Comparison of ENCODE assay signal across 12 mouse cellular contexts in the genomic region with DNA sequence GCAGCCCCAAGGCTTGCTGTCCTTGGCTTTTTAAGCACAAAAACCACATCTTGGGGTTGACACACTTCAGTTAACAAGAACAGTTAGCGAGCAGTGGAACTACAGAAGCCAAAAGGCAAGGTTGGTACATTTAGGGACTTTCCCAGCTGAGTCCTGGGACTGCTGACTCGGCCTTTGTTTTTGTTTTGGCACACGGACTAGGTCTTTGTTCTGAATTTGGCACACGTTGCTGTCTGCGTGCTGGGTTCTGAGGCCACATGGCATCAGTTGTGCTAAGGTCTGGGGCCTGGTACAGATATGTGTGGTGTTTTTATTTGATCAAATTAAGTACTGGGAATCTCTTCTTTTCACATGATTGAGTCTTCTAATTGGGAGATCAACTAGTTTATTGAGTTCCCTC.
A peak's percentile ranks its signal among the peaks of the same experiment; 100 is the strongest.
DNase-seq lines count a peak whose midpoint lies in the region; ATAC-seq and TF ChIP-seq lines count a peak whose summit lies in the region.
"Had no signal": no experiment of that assay in that cellular context is flagged by ENCODE, and none has a peak within 500 bp of the region (broad histone marks: within the 10 kb centered on the region; RNA-seq: fewer than 3 reads in every experiment).

No protein-coding gene starts in this region.

- TF ChIP-seq CTCF in left cerebral cortex, adult 2 months (IDR thresholded peaks at IDR 0.05) = no peak
- TF ChIP-seq CTCF in midbrain, postnatal 0 days (IDR thresholded peaks at IDR 0.05) = no peak

- H3K9me3 ChIP-seq in midbrain, postnatal 0 days (ENCODE audit: low read length) = no peaks in the 10 kb centered on the region
- H3K9me3 ChIP-seq: kidney, embryonic 15.5 days had no signal

- no peak overlapping the region for H3K9ac ChIP-seq in midbrain, postnatal 0 days (replicated peaks; ENCODE audit: low read length, poor library complexity, severe bottlenecking)
- H3K9ac ChIP-seq: kidney, embryonic 15.5 days; liver, postnatal 0 days had no signal

- ATAC-seq in midbrain, postnatal 0 days (ENCODE audit: low FRiP score) = no peak
- ATAC-seq: liver, postnatal 0 days had no signal

- DNase-seq in left cerebral cortex, adult 11 months (ENCODE audit: low spot score) = peak; percentile 12
- no peak for DNase-seq in left cerebral cortex, adult 2 months (ENCODE audit: extremely low spot score in 1 of 2, low spot score in 2 of 2)
- DNase-seq in cerebellum, adult 11 months = peak; percentile 6
- peak; percentile 31 to 35 for DNase-seq in cerebellum, postnatal 36 days
- peak; percentile 74 for DNase-seq in midbrain, postnatal 0 days (ENCODE audit: low spot score)
- no peak for DNase-seq in adrenal gland, adult 2 months
- DNase-seq in heart, postnatal 4 days = no peak
- DNase-seq: gastrocnemius, postnatal 25 days; heart, postnatal 10 days; liver, postnatal 0 days had no signal

- H3K4me3 ChIP-seq in left cerebral cortex, adult 2 months = no peak overlapping the region
- H3K4me3 ChIP-seq in midbrain, postnatal 0 days (ENCODE audit: low read depth, low read length) = no peak overlapping the region
- H3K4me3 ChIP-seq: kidney, embryonic 15.5 days had no signal

- no peaks in the 10 kb centered on the region for H3K4me1 ChIP-seq in midbrain, postnatal 0 days (ENCODE audit: insufficient read depth, low read length)
- H3K4me1 ChIP-seq: kidney, embryonic 15.5 days had no signal

- no peak overlapping the region for H3K27ac ChIP-seq in left cerebral cortex, adult 2 months
- no peak overlapping the region for H3K27ac ChIP-seq in midbrain, postnatal 0 days (ENCODE audit: low read depth, low read length)
- H3K27ac ChIP-seq: kidney, embryonic 15.5 days had no signal

- intact Hi-C loops in left cerebral cortex, adult 2 months (cut with DNase I) = no loop called here

- no peaks in the 10 kb centered on the region for H3K27me3 ChIP-seq in midbrain, postnatal 0 days (ENCODE audit: insufficient read depth, low read length)
- H3K27me3 ChIP-seq: CH12.LX; kidney, embryonic 15.5 days had no signal

- no peaks in the 10 kb centered on the region for H3K36me3 ChIP-seq in midbrain, postnatal 0 days (ENCODE audit: insufficient read depth, low read length)
- H3K36me3 ChIP-seq: kidney, embryonic 15.5 days had no signal

- no peak overlapping the region for H3K4me2 ChIP-seq in midbrain, postnatal 0 days (ENCODE audit: low read depth, low read length, poor library complexity, severe bottlenecking)
- H3K4me2 ChIP-seq: kidney, embryonic 15.5 days had no signal

- 47% methylated on average over 5 of the region's 5 CpGs for WGBS in midbrain, postnatal 0 days

Comparison
In these comparisons a context has a peak if more than half of its experiments do, and no peak if none do; other contexts are left out.
1. DNase-seq: peak in left cerebral cortex, adult 11 months (single experiment), cerebellum, adult 11 months (single experiment), cerebellum, postnatal 36 days (2 of 2) and midbrain, postnatal 0 days (single experiment); none in left cerebral cortex, adult 2 months (0 of 2), adrenal gland, adult 2 months (single experiment) and heart, postnatal 4 days (single experiment).